Mouse (Mus musculus) midbrain, embryonic 11.5 days (tissue): Measurements from ENCODE around the gene Map3k4. TPM values are rescaled to one million over a fixed set of nuclear protein-coding genes. Genes with fewer than 3 reads are reported as not detected.

Experiments used
- ATAC-seq: fragments of 200-750 bp; cut with Nextera tagmentation; 2 replicates; pipeline ENCODE4 v1.8.0; 2017; ENCODE audit warnings: moderate TSS enrichment, moderate library complexity; ENCODE audit not compliant: low FRiP score
- DNase-seq: peaks from one replicate; pipeline ENCODE4 v3.0.0; 2015; ENCODE audit warnings: low spot score; ENCODE audit errors: missing footprints
- H3K27ac ChIP-seq: fragments of 300-500 bp; sonication (generic); 2 replicates; pipeline ENCODE4 v1.5.1; 2014; ENCODE audit warnings: low read depth, low read length
- H3K27me3 ChIP-seq: fragments of 300-500 bp; sonication (generic); 2 replicates; pipeline ENCODE4 v1.6.1; 2014; ENCODE audit warnings: mild to moderate bottlenecking, low read length, moderate library complexity, mixed read lengths; ENCODE audit not compliant: control insufficient read depth, insufficient read depth
- H3K36me3 ChIP-seq: fragments of 300-500 bp; sonication (generic); 2 replicates; pipeline ENCODE4 v1.6.1; 2014; ENCODE audit warnings: mild to moderate bottlenecking, low read length, moderate library complexity, mixed read lengths; ENCODE audit not compliant: control insufficient read depth, insufficient read depth
- H3K4me1 ChIP-seq: fragments of 300-500 bp; sonication (generic); 2 replicates; pipeline ENCODE4 v1.6.1; 2014; ENCODE audit warnings: low read length; ENCODE audit not compliant: control insufficient read depth, insufficient read depth
- H3K4me2 ChIP-seq: fragments of 300-500 bp; sonication (generic); 2 replicates; pipeline ENCODE4 v1.6.1; 2014; ENCODE audit warnings: mild to moderate bottlenecking, moderate library complexity
- H3K4me3 ChIP-seq: fragments of 300-500 bp; sonication (generic); 2 replicates; pipeline ENCODE4 v1.5.1; 2014; ENCODE audit warnings: low read depth, low read length
- H3K9ac ChIP-seq: fragments of 300-500 bp; sonication (generic); 2 replicates; pipeline ENCODE4 v1.6.1; 2014; ENCODE audit warnings: low read length
- H3K9me3 ChIP-seq: fragments of 300-500 bp; sonication (generic); 2 replicates; pipeline ENCODE4 v1.6.1; 2016; ENCODE audit warnings: low read length; ENCODE audit not compliant: control insufficient read depth
- WGBS: fragments of 180-500 bp; shearing (Covaris S2); extraction: QIAGEN DNeasy Blood & Tissue Kit; methylation state at CpG from one replicate; pipeline ENCODE4 v1.1.7; 2014; 5-methylcytosine and 5-hydroxymethylcytosine counted together
- polyA plus RNA-seq: library from polyadenylated mRNA; unstranded; fragments of >200 nt; fragmentation: Nextera tagmentation; extraction: Ambion mirVana; gene quantifications from 2 replicates; pipeline ENCODE4 v1.2.1, GENCODE M21; 2014

Gene Map3k4
- polyA plus RNA-seq, 1 experiment from 2014 or later: 51.3 TPM

GRCm38 (mm10) chr17:12211890-12212289 lies 106.7 kb downstream of the Map3k4 start:
- WGBS: 92% methylated on average over 11 of the region's 11 CpGs
- Histone ChIP-seq H3K4me1 (no peaks in the 10 kb centered on the region; the same call in 1 of the 2 replicates), H3K36me3 (peaks cover 6% of the 10 kb centered on the region; the same call in 1 of the 2 replicates), H3K4me3 (no peak overlapping the region), H3K9me3 (no peaks in the 10 kb centered on the region), H3K9ac (no peak overlapping the region), H3K27me3 (no peaks in the 10 kb centered on the region), H3K4me2 (no peak overlapping the region), H3K27ac (no peak overlapping the region)
- no peak for ATAC-seq
- DNase-seq: no peak

- H3K36me3 ChIP-seq: no peaks in the 10 kb centered on the region
- no peak overlapping the region for H3K4me3 ChIP-seq
- no peaks in the 10 kb centered on the region for H3K27me3 ChIP-seq
- peak; percentile 99 for DNase-seq
- H3K27ac ChIP-seq: no peak overlapping the region
- H3K4me2 ChIP-seq: no peak overlapping the region
- ATAC-seq: peak; percentile 71
- 39% methylated on average over 8 of the region's 8 CpGs for WGBS
- no peaks in the 10 kb centered on the region for H3K9me3 ChIP-seq
- peaks cover 1% of the 10 kb centered on the region for H3K4me1 ChIP-seq
- H3K9ac ChIP-seq: no peak overlapping the region
These were observed 108.0 kb downstream of the Map3k4 start for GRCm38 (mm10) chr17:12210544-12211132.

- Histone ChIP-seq H3K4me1 (peaks cover 6% of the 10 kb centered on the region), H3K27me3 (no peaks in the 10 kb centered on the region), H3K9ac (no peak overlapping the region), H3K4me3 (no peak overlapping the region), H3K27ac (no peak overlapping the region), H3K36me3 (no peaks in the 10 kb centered on the region), H3K4me2 (no peak overlapping the region), H3K9me3 (no peaks in the 10 kb centered on the region)
- 87% methylated on average over 4 of the region's 4 CpGs for WGBS
- no peak for ATAC-seq
- DNase-seq: no peak
These were observed 109.1 kb downstream of the Map3k4 start for GRCm38 (mm10) chr17:12209481-12209880.

- H3K9me3 ChIP-seq: no peaks in the 10 kb centered on the region
- H3K9ac ChIP-seq: no peak overlapping the region
- no peaks in the 10 kb centered on the region for H3K27me3 ChIP-seq
- H3K4me1 ChIP-seq: peaks cover 6% of the 10 kb centered on the region
- WGBS: 61% methylated on average over 1 of the region's 1 CpGs
- H3K4me2 ChIP-seq: no peak overlapping the region
- ATAC-seq: no peak
- H3K4me3 ChIP-seq: no peak overlapping the region
- H3K36me3 ChIP-seq: no peaks in the 10 kb centered on the region
- no peak for DNase-seq
- no peak overlapping the region for H3K27ac ChIP-seq
These were observed 111.5 kb downstream of the Map3k4 start for GRCm38 (mm10) chr17:12207022-12207548.

GRCm38 (mm10) chr17:12206248-12206647 lies 112.3 kb downstream of the Map3k4 start:
- ATAC-seq (no peak), DNase-seq (no peak)
- H3K9ac ChIP-seq: no peak overlapping the region
- no peak overlapping the region for H3K4me2 ChIP-seq
- peak overlapping the region; percentile 42; the same call in 1 of the 2 replicates for H3K27ac ChIP-seq
- peaks cover 6% of the 10 kb centered on the region for H3K4me1 ChIP-seq
- H3K9me3 ChIP-seq: no peaks in the 10 kb centered on the region
- no peak overlapping the region for H3K4me3 ChIP-seq
- H3K27me3 ChIP-seq: no peaks in the 10 kb centered on the region
- no peaks in the 10 kb centered on the region for H3K36me3 ChIP-seq
- 79% methylated on average over 3 of the region's 3 CpGs for WGBS

- no peak for ATAC-seq
- H3K9ac ChIP-seq: no peak overlapping the region
- H3K36me3 ChIP-seq: no peaks in the 10 kb centered on the region
- H3K27me3 ChIP-seq: no peaks in the 10 kb centered on the region
- no peak for DNase-seq
- peaks cover 6% of the 10 kb centered on the region for H3K4me1 ChIP-seq
- no peaks in the 10 kb centered on the region for H3K9me3 ChIP-seq
- no peak overlapping the region for H3K4me2 ChIP-seq
- no peak overlapping the region for H3K4me3 ChIP-seq
- no peak overlapping the region for H3K27ac ChIP-seq
- 64% methylated on average over 4 of the region's 4 CpGs for WGBS
These were observed 112.9 kb downstream of the Map3k4 start for GRCm38 (mm10) chr17:12205694-12206075.

- WGBS: 86% methylated on average over 10 of the region's 10 CpGs
- DNase-seq (no peak), ATAC-seq (0 out of 2 replicates have a peak, but pooled peaks have one; percentile 35)
- Histone ChIP-seq H3K4me3 (no peak overlapping the region), H3K4me1 (peaks cover 6% of the 10 kb centered on the region), H3K27me3 (no peaks in the 10 kb centered on the region), H3K9me3 (no peaks in the 10 kb centered on the region), H3K36me3 (no peaks in the 10 kb centered on the region), H3K27ac (no peak overlapping the region), H3K9ac (no peak overlapping the region), H3K4me2 (no peak overlapping the region)
These were observed 113.4 kb downstream of the Map3k4 start for GRCm38 (mm10) chr17:12205015-12205693.

GRCm38 (mm10) chr17:12204689-12205014 lies 113.9 kb downstream of the Map3k4 start:
- no peak for ATAC-seq
- no peak for DNase-seq
- H3K36me3 ChIP-seq: no peaks in the 10 kb centered on the region
- no peaks in the 10 kb centered on the region for H3K9me3 ChIP-seq
- H3K4me1 ChIP-seq: peaks cover 6% of the 10 kb centered on the region
- H3K4me2 ChIP-seq: no peak overlapping the region
- H3K9ac ChIP-seq: no peak overlapping the region
- 81% methylated on average over 3 of the region's 3 CpGs for WGBS
- H3K27me3 ChIP-seq: no peaks in the 10 kb centered on the region
- no peak overlapping the region for H3K27ac ChIP-seq
- H3K4me3 ChIP-seq: no peak overlapping the region

GRCm38 (mm10) chr17:12204246-12204645 lies 114.3 kb downstream of the Map3k4 start:
- H3K4me2 ChIP-seq: no peak overlapping the region
- no peak overlapping the region for H3K27ac ChIP-seq
- no peak overlapping the region for H3K9ac ChIP-seq
- H3K4me3 ChIP-seq: no peak overlapping the region
- H3K4me1 ChIP-seq: peaks cover 6% of the 10 kb centered on the region
- DNase-seq (no peak), ATAC-seq (no peak)
- 81% methylated on average over 3 of the region's 3 CpGs for WGBS
- H3K36me3 ChIP-seq: no peaks in the 10 kb centered on the region
- no peaks in the 10 kb centered on the region for H3K9me3 ChIP-seq
- no peaks in the 10 kb centered on the region for H3K27me3 ChIP-seq
